Mouse (Mus musculus) G1E (cell line): ENCODE data around the gene Chmp3.

Experiments used
- CTCF ChIP-seq: IDR thresholded peaks from 2 replicates; pipeline ENCODE4 v1.5.1; 2012; ENCODE audit warnings: low read depth, low read length, inconsistent platforms, mixed read lengths
- GATA1 ChIP-seq: IDR thresholded peaks from 2 replicates; pipeline ENCODE4 v1.6.1; 2012; ENCODE audit warnings: borderline replicate concordance, low read length, inconsistent platforms, mixed read lengths
- GATA2 ChIP-seq: IDR thresholded peaks from 2 replicates; pipeline ENCODE4 v1.6.1; 2012; ENCODE audit warnings: low read depth, low read length, inconsistent platforms, borderline replicate concordance
- POLR2AphosphoS5 ChIP-seq: IDR thresholded peaks from 2 replicates; pipeline ENCODE4 v1.6.1; 2012; ENCODE audit warnings: low read depth, low read length, inconsistent platforms; ENCODE audit not compliant: insufficient replicate concordance
- TAL1 ChIP-seq: conservative IDR thresholded peaks from 2 replicates; pipeline ENCODE4 v1.6.1; 2012; ENCODE audit warnings: low read depth, low read length, inconsistent platforms, mixed read lengths

DNA sequence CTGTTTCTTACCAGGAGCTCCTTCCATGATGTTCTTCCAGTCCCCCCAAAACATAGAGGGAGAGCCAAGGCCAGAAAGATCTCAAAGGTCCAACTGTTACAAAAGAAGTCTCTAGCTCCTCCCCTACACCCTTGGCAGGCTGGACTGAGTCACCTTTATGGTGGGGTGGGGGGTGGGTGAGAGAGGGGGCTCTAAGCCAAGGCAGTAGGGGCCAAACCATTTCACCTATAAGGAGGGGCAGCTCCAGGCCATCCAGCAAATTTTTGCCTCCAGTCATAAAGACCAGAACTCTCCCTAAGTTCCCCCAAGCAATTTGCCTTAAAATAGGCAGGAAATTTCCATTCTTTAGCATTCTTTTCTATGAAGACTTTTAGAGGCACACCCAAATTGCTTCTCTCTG is 65.4 kb downstream of the Chmp3 start:
- no peak for TF ChIP-seq CTCF
- TF ChIP-seq TAL1: no peak
- TF ChIP-seq POLR2AphosphoS5: no peak
- no peak for TF ChIP-seq GATA1
- TF ChIP-seq GATA2: no peak
